Comparison of ENCODE assay signal across 8 mouse cellular contexts in genomic region chr14:49525176-49525930, GRCm38 (mm10). TPM values are rescaled to one million over a fixed set of nuclear protein-coding genes. Genes with fewer than 3 reads are reported as not detected.
DNase-seq lines count a peak whose midpoint lies in the region; ATAC-seq lines count a peak whose summit lies in the region.

No protein-coding gene starts in this region.

- H3K4me3 ChIP-seq in midbrain, embryonic 10.5 days, result peak overlapping the region; percentile 65
- peak overlapping the region; percentile 18 for H3K4me3 ChIP-seq in stomach, embryonic 14.5 days (ENCODE audit: low read depth, low read length)

- intact Hi-C loops in gastrocnemius, postnatal 36 days (cut with DNase I), result no loop called here
- intact Hi-C loops in left cerebral cortex, postnatal 25 days (cut with DNase I), result loop anchor here (2.0 to 5.0 kb wide), 2 partner anchors 197 to 288 kb away; no protein-coding TSS in a partner anchor

- under 1% methylated on average over 63 of the region's 63 CpGs for WGBS in midbrain, embryonic 10.5 days
- WGBS in stomach, embryonic 14.5 days, result under 1% methylated on average over 63 of the region's 63 CpGs

- peak; percentile 86 for ATAC-seq in stomach, embryonic 14.5 days (ENCODE audit: insufficient number of reproducible peaks, insufficient read depth, low FRiP score, low read depth)
- no peak; the same call in 1 of the 2 replicates for ATAC-seq in megakaryocyte-erythroid progenitor cell, adult 5-6 weeks (replicated peaks; ENCODE audit: low FRiP score, low TSS enrichment, poor library complexity, severe bottlenecking)

- H3K9me3 ChIP-seq in midbrain, embryonic 10.5 days (replicated peaks), result no peaks in the 10 kb centered on the region
- no peaks in the 10 kb centered on the region for H3K9me3 ChIP-seq in stomach, embryonic 14.5 days (ENCODE audit: control insufficient read depth, low read depth, low read length)

- DNase-seq in adrenal gland, adult 18-20 months (ENCODE audit: low spot score in 2 of 2), result peak; percentile 57 to 58
- DNase-seq in cerebellum, postnatal 25 days, result peak; percentile 50 to 62
- peak; percentile 8 to 15 for DNase-seq in gastrocnemius, postnatal 36 days
- DNase-seq in hindlimb bud, embryonic 11.5 days (ENCODE audit: extremely low spot score, low read depth, low spot score), result peak; percentile 67
- peak; percentile 55 to 60 for DNase-seq in left cerebral cortex, postnatal 25 days (ENCODE audit: low spot score in 2 of 2)
- peak; percentile 82 for DNase-seq in midbrain, embryonic 10.5 days (ENCODE audit: low spot score)

- H3K27me3 ChIP-seq in midbrain, embryonic 10.5 days (ENCODE audit: low read depth, poor library complexity, severe bottlenecking), result peaks cover 19% of the 10 kb centered on the region
- H3K27me3 ChIP-seq in stomach, embryonic 14.5 days (ENCODE audit: control insufficient read depth, insufficient read depth, low read length), result peaks cover 4% of the 10 kb centered on the region; the same call in 1 of the 2 replicates

- H3K36me3 ChIP-seq in midbrain, embryonic 10.5 days, result no peaks in the 10 kb centered on the region
- H3K36me3 ChIP-seq in stomach, embryonic 14.5 days (ENCODE audit: control insufficient read depth, insufficient read depth, low read length), result no peaks in the 10 kb centered on the region

- no peak overlapping the region for H3K9ac ChIP-seq in stomach, embryonic 14.5 days (replicated peaks; ENCODE audit: low read depth, low read length)

- 0 out of 2 replicates have a peak overlapping the region, but pooled peaks have one; percentile 38 for H3K27ac ChIP-seq in midbrain, embryonic 10.5 days (replicated peaks)
- H3K27ac ChIP-seq in stomach, embryonic 14.5 days (ENCODE audit: low read length), result no peak overlapping the region

- H3K4me2 ChIP-seq in stomach, embryonic 14.5 days (replicated peaks; ENCODE audit: low read depth, low read length), result peak overlapping the region; percentile 48

- H3K4me1 ChIP-seq in midbrain, embryonic 10.5 days, result peaks cover 12% of the 10 kb centered on the region
- H3K4me1 ChIP-seq in stomach, embryonic 14.5 days (ENCODE audit: control insufficient read depth, insufficient read depth, low read length), result no peaks in the 10 kb centered on the region

RNA-seq across cellular contexts. Expression of gene Slc35f4, which starts 0.5 kb away (rescaled TPM):
- total RNA-seq in adrenal gland, adult 18-20 months (2021), result not detected
- not detected for total RNA-seq in gastrocnemius, postnatal 36 days (2021)
- total RNA-seq in left cerebral cortex, postnatal 25 days (2021), result 10 to 100 TPM; 18.8 to 20.9 TPM
- polyA plus RNA-seq in midbrain, embryonic 10.5 days (2016; fragmentation: Nextera tagmentation; extraction: Ambion mirVana), result 0.36 and 0.41 TPM in 2 replicates
- polyA plus RNA-seq in stomach, embryonic 14.5 days (2014; fragmentation: Nextera tagmentation; extraction: Ambion mirVana), result 0.33 and 0.41 TPM in 2 replicates
- total RNA-seq in megakaryocyte-erythroid progenitor cell, adult 5-6 weeks (2014; fragmentation: Nextera tagmentation), result not detected in 2 replicates
- total RNA-seq in megakaryocyte-erythroid progenitor cell, adult 5-6 weeks (2017), result not detected in 2 replicates

Comparison
In these comparisons a context has a peak if more than half of its experiments do, and no peak if none do; other contexts are left out.
1. DNase-seq: peak in every context shown above with its lines; median percentile 82 in midbrain, embryonic 10.5 days; 67 in hindlimb bud, embryonic 11.5 days; 58 in adrenal gland, adult 18-20 months; 58 in left cerebral cortex, postnatal 25 days; 56 in cerebellum, postnatal 25 days; 12 in gastrocnemius, postnatal 36 days.
2. RNA of gene Slc35f4, which starts 0.5 kb away (total RNA-seq): 18.8 to 20.9 TPM in left cerebral cortex, postnatal 25 days; not detected in adrenal gland, adult 18-20 months, not detected in gastrocnemius, postnatal 36 days and not detected in megakaryocyte-erythroid progenitor cell, adult 5-6 weeks; every median in the first group is over 10 times any median in the second.